Mouse (Mus musculus): Measurements from ENCODE around the gene Tbc1d10a. TPM values are rescaled to one million over a fixed set of nuclear protein-coding genes. Genes with fewer than 3 reads are reported as not detected.

Gene Tbc1d10a
- polyA plus RNA-seq, 1 experiment from 2014 or later = 20.9 TPM

GRCm38 (mm10) chr11:4190677-4191076 is 4.1 kb downstream of the Tbc1d10a start:
- no peaks in the 10 kb centered on the region for H3K9me3 ChIP-seq (replicated peaks; ENCODE audit: control insufficient read depth, low read length)
- WGBS = 74% methylated on average over 3 of the region's 3 CpGs
- 0 out of 2 replicates have a peak overlapping the region, but pooled peaks have one; percentile 38 for H3K9ac ChIP-seq (ENCODE audit: low read length)
- H3K4me3 ChIP-seq (ENCODE audit: low read length) = no peak overlapping the region
- H3K27me3 ChIP-seq (ENCODE audit: control insufficient read depth, insufficient read depth, low read length) = no peaks in the 10 kb centered on the region
- H3K27ac ChIP-seq (ENCODE audit: low read length) = peak overlapping the region; percentile 52
- peaks cover 14% of the 10 kb centered on the region for H3K4me1 ChIP-seq (ENCODE audit: control insufficient read depth, insufficient read depth, low read length)
- no peak overlapping the region for H3K4me2 ChIP-seq (ENCODE audit: low read depth, low read length)
- ATAC-seq (replicated peaks; ENCODE audit: extremely low read depth, insufficient read depth, low FRiP score) = no peak
- no peaks in the 10 kb centered on the region for H3K36me3 ChIP-seq (ENCODE audit: control insufficient read depth, insufficient read depth)

- no peaks in the 10 kb centered on the region for H3K36me3 ChIP-seq (ENCODE audit: control insufficient read depth, insufficient read depth)
- no peak overlapping the region for H3K9ac ChIP-seq (ENCODE audit: low read length)
- ATAC-seq (replicated peaks; ENCODE audit: extremely low read depth, insufficient read depth, low FRiP score) = no peak
- no peak overlapping the region for H3K4me3 ChIP-seq (ENCODE audit: low read length)
- no peaks in the 10 kb centered on the region for H3K9me3 ChIP-seq (replicated peaks; ENCODE audit: control insufficient read depth, low read length)
- H3K4me2 ChIP-seq (ENCODE audit: low read depth, low read length) = no peak overlapping the region
- 78% methylated on average over 3 of the region's 3 CpGs for WGBS
- no peak overlapping the region for H3K27ac ChIP-seq (ENCODE audit: low read length)
- H3K4me1 ChIP-seq (ENCODE audit: control insufficient read depth, insufficient read depth, low read length) = peaks cover 9% of the 10 kb centered on the region
- no peaks in the 10 kb centered on the region for H3K27me3 ChIP-seq (ENCODE audit: control insufficient read depth, insufficient read depth, low read length)
Observed at GRCm38 (mm10) chr11:4192757-4193156, 6.2 kb downstream of the Tbc1d10a start.

- no peak overlapping the region for H3K4me2 ChIP-seq (ENCODE audit: low read depth, low read length)
- H3K27ac ChIP-seq (ENCODE audit: low read length) = no peak overlapping the region
- ATAC-seq (replicated peaks; ENCODE audit: extremely low read depth, insufficient read depth, low FRiP score) = no peak
- H3K4me3 ChIP-seq (ENCODE audit: low read length) = no peak overlapping the region
- H3K9ac ChIP-seq (ENCODE audit: low read length) = no peak overlapping the region
- H3K27me3 ChIP-seq (ENCODE audit: control insufficient read depth, insufficient read depth, low read length) = no peaks in the 10 kb centered on the region
- H3K4me1 ChIP-seq (ENCODE audit: control insufficient read depth, insufficient read depth, low read length) = peaks cover 5% of the 10 kb centered on the region; the same call in 1 of the 2 replicates
- H3K9me3 ChIP-seq (replicated peaks; ENCODE audit: control insufficient read depth, low read length) = no peaks in the 10 kb centered on the region
- no peaks in the 10 kb centered on the region for H3K36me3 ChIP-seq (ENCODE audit: control insufficient read depth, insufficient read depth)
Observed at GRCm38 (mm10) chr11:4193420-4193819, 6.8 kb downstream of the Tbc1d10a start.

GRCm38 (mm10) chr11:4195597-4196031 is 9.0 kb downstream of the Tbc1d10a start:
- Histone ChIP-seq H3K4me2 (ENCODE audit: low read depth, low read length) (no peak overlapping the region), H3K27ac (ENCODE audit: low read length) (no peak overlapping the region), H3K36me3 (ENCODE audit: control insufficient read depth, insufficient read depth) (no peaks in the 10 kb centered on the region), H3K9ac (ENCODE audit: low read length) (no peak overlapping the region), H3K4me3 (ENCODE audit: low read length) (no peak overlapping the region), H3K4me1 (ENCODE audit: control insufficient read depth, insufficient read depth, low read length) (no peaks in the 10 kb centered on the region), H3K27me3 (ENCODE audit: control insufficient read depth, insufficient read depth, low read length) (no peaks in the 10 kb centered on the region), H3K9me3 (replicated peaks; ENCODE audit: control insufficient read depth, low read length) (no peaks in the 10 kb centered on the region)
- no peak for ATAC-seq (replicated peaks; ENCODE audit: extremely low read depth, insufficient read depth, low FRiP score)
- WGBS = 73% methylated on average over 3 of the region's 3 CpGs

- H3K4me2 ChIP-seq (ENCODE audit: low read depth, low read length) = no peak overlapping the region
- no peak overlapping the region for H3K9ac ChIP-seq (ENCODE audit: low read length)
- no peak overlapping the region for H3K4me3 ChIP-seq (ENCODE audit: low read length)
- no peaks in the 10 kb centered on the region for H3K36me3 ChIP-seq (ENCODE audit: control insufficient read depth, insufficient read depth)
- no peak overlapping the region for H3K27ac ChIP-seq (ENCODE audit: low read length)
- no peak for ATAC-seq (replicated peaks; ENCODE audit: extremely low read depth, insufficient read depth, low FRiP score)
- no peaks in the 10 kb centered on the region for H3K4me1 ChIP-seq (ENCODE audit: control insufficient read depth, insufficient read depth, low read length)
- 70% methylated on average over 8 of the region's 8 CpGs for WGBS
- no peaks in the 10 kb centered on the region for H3K27me3 ChIP-seq (ENCODE audit: control insufficient read depth, insufficient read depth, low read length)
- H3K9me3 ChIP-seq (replicated peaks; ENCODE audit: control insufficient read depth, low read length) = no peaks in the 10 kb centered on the region
Observed at GRCm38 (mm10) chr11:4196636-4197035, 10.0 kb downstream of the Tbc1d10a start.

GRCm38 (mm10) chr11:4197691-4198090 is 11.1 kb downstream of the Tbc1d10a start:
- Histone ChIP-seq H3K27ac (ENCODE audit: low read length) (no peak overlapping the region), H3K9me3 (replicated peaks; ENCODE audit: control insufficient read depth, low read length) (no peaks in the 10 kb centered on the region), H3K27me3 (ENCODE audit: control insufficient read depth, insufficient read depth, low read length) (no peaks in the 10 kb centered on the region), H3K4me3 (ENCODE audit: low read length) (no peak overlapping the region), H3K4me2 (ENCODE audit: low read depth, low read length) (no peak overlapping the region), H3K9ac (ENCODE audit: low read length) (no peak overlapping the region), H3K36me3 (ENCODE audit: control insufficient read depth, insufficient read depth) (no peaks in the 10 kb centered on the region), H3K4me1 (ENCODE audit: control insufficient read depth, insufficient read depth, low read length) (peaks cover 7% of the 10 kb centered on the region)
- 65% methylated on average over 1 of the region's 1 CpGs for WGBS
- ATAC-seq (replicated peaks; ENCODE audit: extremely low read depth, insufficient read depth, low FRiP score) = no peak

- no peak for ATAC-seq (replicated peaks; ENCODE audit: extremely low read depth, insufficient read depth, low FRiP score)
- H3K9ac ChIP-seq (ENCODE audit: low read length) = no peak overlapping the region
- H3K36me3 ChIP-seq (ENCODE audit: control insufficient read depth, insufficient read depth) = no peaks in the 10 kb centered on the region
- peak overlapping the region; percentile 68; the same call in 1 of the 2 replicates for H3K27ac ChIP-seq (ENCODE audit: low read length)
- H3K4me1 ChIP-seq (ENCODE audit: control insufficient read depth, insufficient read depth, low read length) = peaks cover 31% of the 10 kb centered on the region
- no peaks in the 10 kb centered on the region for H3K9me3 ChIP-seq (replicated peaks; ENCODE audit: control insufficient read depth, low read length)
- WGBS = 59% methylated on average over 11 of the region's 11 CpGs
- no peaks in the 10 kb centered on the region for H3K27me3 ChIP-seq (ENCODE audit: control insufficient read depth, insufficient read depth, low read length)
- no peak overlapping the region for H3K4me2 ChIP-seq (ENCODE audit: low read depth, low read length)
- H3K4me3 ChIP-seq (ENCODE audit: low read length) = no peak overlapping the region
Observed at GRCm38 (mm10) chr11:4201981-4202700, 15.6 kb downstream of the Tbc1d10a start.

GRCm38 (mm10) chr11:4202995-4203704 is 16.6 kb downstream of the Tbc1d10a start:
- Histone ChIP-seq H3K36me3 (ENCODE audit: control insufficient read depth, insufficient read depth) (no peaks in the 10 kb centered on the region), H3K4me1 (ENCODE audit: control insufficient read depth, insufficient read depth, low read length) (peaks cover 31% of the 10 kb centered on the region), H3K4me3 (ENCODE audit: low read length) (no peak overlapping the region), H3K9ac (ENCODE audit: low read length) (no peak overlapping the region), H3K27me3 (ENCODE audit: control insufficient read depth, insufficient read depth, low read length) (no peaks in the 10 kb centered on the region), H3K27ac (ENCODE audit: low read length) (peak overlapping the region; percentile 68), H3K9me3 (replicated peaks; ENCODE audit: control insufficient read depth, low read length) (no peaks in the 10 kb centered on the region), H3K4me2 (ENCODE audit: low read depth, low read length) (no peak overlapping the region)
- ATAC-seq (replicated peaks; ENCODE audit: extremely low read depth, insufficient read depth, low FRiP score) = no peak
- WGBS = 58% methylated on average over 12 of the region's 12 CpGs

- Histone ChIP-seq H3K4me1 (ENCODE audit: control insufficient read depth, insufficient read depth, low read length) (peaks cover 31% of the 10 kb centered on the region), H3K36me3 (ENCODE audit: control insufficient read depth, insufficient read depth) (no peaks in the 10 kb centered on the region), H3K4me3 (ENCODE audit: low read length) (no peak overlapping the region), H3K9ac (ENCODE audit: low read length) (no peak overlapping the region; the same call in 1 of the 2 replicates), H3K9me3 (replicated peaks; ENCODE audit: control insufficient read depth, low read length) (no peaks in the 10 kb centered on the region), H3K4me2 (ENCODE audit: low read depth, low read length) (no peak overlapping the region), H3K27me3 (ENCODE audit: control insufficient read depth, insufficient read depth, low read length) (no peaks in the 10 kb centered on the region), H3K27ac (ENCODE audit: low read length) (peak overlapping the region; percentile 68)
- 23% methylated on average over 2 of the region's 2 CpGs for WGBS
- ATAC-seq (replicated peaks; ENCODE audit: extremely low read depth, insufficient read depth, low FRiP score) = peak; percentile 81
Observed at GRCm38 (mm10) chr11:4203705-4204074, 17.1 kb downstream of the Tbc1d10a start.
